Mouse (Mus musculus): ENCODE measurements around the gene Adipor2. TPM values are rescaled to one million over a fixed set of nuclear protein-coding genes. Genes with fewer than 3 reads are reported as not detected.
"Not testable (repeated sequence)": the region's sequence is repeated elsewhere in the genome, so short reads cannot be mapped to it uniquely, and the experiment has no call there.

Gene Adipor2
- polyA plus RNA-seq, 1 experiment from 2014 or later: 15.4 TPM

GRCm38 (mm10) chr6:119363593-119363992 lies 53.9 kb downstream of the Adipor2 start:
- Histone ChIP-seq H3K4me2 (ENCODE audit: low read depth, low read length) (no peak overlapping the region), H3K4me3 (ENCODE audit: low read depth, low read length) (no peak overlapping the region), H3K27ac (replicated peaks; ENCODE audit: low read depth, low read length) (no peak overlapping the region), H3K36me3 (replicated peaks; ENCODE audit: control insufficient read depth, insufficient read depth, low read depth, low read length) (peaks cover 2% of the 10 kb centered on the region; the same call in 1 of the 2 replicates), H3K4me1 (ENCODE audit: control insufficient read depth, insufficient read depth, low read length) (no peaks in the 10 kb centered on the region), H3K9me3 (replicated peaks; ENCODE audit: control insufficient read depth, low read length) (no peaks in the 10 kb centered on the region), H3K27me3 (ENCODE audit: control insufficient read depth, insufficient read depth, low read length) (no peaks in the 10 kb centered on the region), H3K9ac (replicated peaks; ENCODE audit: low read length) (no peak overlapping the region)
- no peak for ATAC-seq (replicated peaks; ENCODE audit: insufficient number of reproducible peaks, low FRiP score, low TSS enrichment, low read depth)
- DNase-seq (ENCODE audit: low spot score): no peak
- 93% methylated on average over 5 of the region's 5 CpGs for WGBS

GRCm38 (mm10) chr6:119360925-119361702 lies 56.4 kb downstream of the Adipor2 start:
- H3K27me3 ChIP-seq (ENCODE audit: control insufficient read depth, insufficient read depth, low read length): no peaks in the 10 kb centered on the region
- ATAC-seq (replicated peaks; ENCODE audit: insufficient number of reproducible peaks, low FRiP score, low TSS enrichment, low read depth): no peak

DNA sequence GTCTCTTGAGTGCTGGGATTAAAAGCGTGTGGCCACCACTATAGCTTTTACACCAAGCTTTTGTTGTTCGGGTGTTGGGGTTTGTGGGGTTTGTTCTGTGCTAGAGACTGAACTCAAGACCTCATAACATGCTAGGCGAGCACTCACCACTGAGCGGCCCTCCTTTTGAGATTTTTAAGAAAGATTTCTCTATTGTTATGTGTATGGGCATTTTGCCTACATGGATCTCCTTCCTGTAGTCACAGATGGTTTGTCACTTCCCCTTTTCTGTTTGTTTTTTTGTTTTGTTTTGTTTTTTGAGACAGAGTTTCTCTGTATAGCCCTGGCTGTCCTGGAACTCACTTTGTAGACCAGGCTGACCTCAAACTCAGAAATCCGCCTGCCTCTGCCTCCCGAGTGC lies 57.3 kb downstream of the Adipor2 start:
- not testable (repeated sequence) for DNase-seq (ENCODE audit: low spot score); H3K4me3 ChIP-seq (ENCODE audit: low read depth, low read length); H3K9me3 ChIP-seq (replicated peaks; ENCODE audit: control insufficient read depth, low read length); H3K27me3 ChIP-seq (ENCODE audit: control insufficient read depth, insufficient read depth, low read length); H3K27ac ChIP-seq (replicated peaks; ENCODE audit: low read depth, low read length); H3K4me2 ChIP-seq (ENCODE audit: low read depth, low read length); ATAC-seq (replicated peaks; ENCODE audit: insufficient number of reproducible peaks, low FRiP score, low TSS enrichment, low read depth); H3K36me3 ChIP-seq (replicated peaks; ENCODE audit: control insufficient read depth, insufficient read depth, low read depth, low read length); H3K9ac ChIP-seq (replicated peaks; ENCODE audit: low read length); H3K4me1 ChIP-seq (ENCODE audit: control insufficient read depth, insufficient read depth, low read length)
- 91% methylated on average over 6 of the region's 6 CpGs for WGBS

More at GRCm38 (mm10) chr6:119360925-119361702, 56.4 kb downstream of the Adipor2 start:
- Histone ChIP-seq H3K4me1 (ENCODE audit: control insufficient read depth, insufficient read depth, low read length) (no peaks in the 10 kb centered on the region), H3K36me3 (replicated peaks; ENCODE audit: control insufficient read depth, insufficient read depth, low read depth, low read length) (no peaks in the 10 kb centered on the region), H3K9ac (replicated peaks; ENCODE audit: low read length) (no peak overlapping the region), H3K4me3 (ENCODE audit: low read depth, low read length) (no peak overlapping the region), H3K9me3 (replicated peaks; ENCODE audit: control insufficient read depth, low read length) (no peaks in the 10 kb centered on the region), H3K27ac (replicated peaks; ENCODE audit: low read depth, low read length) (no peak overlapping the region), H3K4me2 (ENCODE audit: low read depth, low read length) (no peak overlapping the region)
- WGBS: 85% methylated on average over 3 of the region's 3 CpGs
- no peak for DNase-seq (ENCODE audit: low spot score)

DNA sequence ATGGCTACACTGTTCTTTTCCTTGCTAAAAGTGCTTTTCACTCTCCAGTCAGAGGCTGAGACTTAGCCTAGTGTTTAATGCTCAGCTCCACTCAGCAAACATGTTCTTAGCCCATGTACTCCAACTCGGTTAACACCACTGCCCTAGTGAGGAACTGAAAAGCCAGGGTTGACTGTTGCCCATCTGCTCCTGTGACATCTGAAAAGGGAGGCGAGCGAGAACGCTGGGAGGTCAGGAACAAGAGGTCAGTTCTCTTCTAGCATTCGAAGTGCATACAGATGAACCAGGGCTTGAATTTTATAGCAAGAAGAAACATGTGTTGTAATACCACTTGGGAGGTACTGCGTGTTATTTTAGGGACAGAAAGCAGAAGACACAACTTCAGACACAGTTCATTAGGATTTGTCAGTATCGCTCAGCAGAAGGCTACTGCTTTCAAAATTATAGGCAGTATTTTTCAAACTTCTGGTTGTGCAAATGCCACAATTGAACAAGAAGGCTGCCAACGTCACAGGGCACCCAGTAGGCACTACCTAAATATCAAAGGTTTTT lies 59.4 kb downstream of the Adipor2 start:
- Histone ChIP-seq H3K4me1 (ENCODE audit: control insufficient read depth, insufficient read depth, low read length) (no peaks in the 10 kb centered on the region), H3K4me2 (ENCODE audit: low read depth, low read length) (no peak overlapping the region), H3K9ac (replicated peaks; ENCODE audit: low read length) (no peak overlapping the region), H3K4me3 (ENCODE audit: low read depth, low read length) (no peak overlapping the region), H3K27ac (replicated peaks; ENCODE audit: low read depth, low read length) (no peak overlapping the region), H3K27me3 (ENCODE audit: control insufficient read depth, insufficient read depth, low read length) (no peaks in the 10 kb centered on the region), H3K9me3 (replicated peaks; ENCODE audit: control insufficient read depth, low read length) (no peaks in the 10 kb centered on the region), H3K36me3 (replicated peaks; ENCODE audit: control insufficient read depth, insufficient read depth, low read depth, low read length) (no peaks in the 10 kb centered on the region)
- no peak for ATAC-seq (replicated peaks; ENCODE audit: insufficient number of reproducible peaks, low FRiP score, low TSS enrichment, low read depth)
- no peak for DNase-seq (ENCODE audit: low spot score)
- WGBS: 91% methylated on average over 8 of the region's 8 CpGs

- no peaks in the 10 kb centered on the region for H3K27me3 ChIP-seq (ENCODE audit: control insufficient read depth, insufficient read depth, low read length)
- no peak overlapping the region for H3K27ac ChIP-seq (replicated peaks; ENCODE audit: low read depth, low read length)
- no peaks in the 10 kb centered on the region for H3K36me3 ChIP-seq (replicated peaks; ENCODE audit: control insufficient read depth, insufficient read depth, low read depth, low read length)
- H3K9me3 ChIP-seq (replicated peaks; ENCODE audit: control insufficient read depth, low read length): no peaks in the 10 kb centered on the region
- no peak overlapping the region for H3K9ac ChIP-seq (replicated peaks; ENCODE audit: low read length)
- no peak for ATAC-seq (replicated peaks; ENCODE audit: insufficient number of reproducible peaks, low FRiP score, low TSS enrichment, low read depth)
- H3K4me3 ChIP-seq (ENCODE audit: low read depth, low read length): no peak overlapping the region
- H3K4me1 ChIP-seq (ENCODE audit: control insufficient read depth, insufficient read depth, low read length): no peaks in the 10 kb centered on the region
- 88% methylated on average over 6 of the region's 6 CpGs for WGBS
- no peak for DNase-seq (ENCODE audit: low spot score)
- H3K4me2 ChIP-seq (ENCODE audit: low read depth, low read length): no peak overlapping the region
Observed at GRCm38 (mm10) chr6:119352501-119352900, 65.0 kb downstream of the Adipor2 start.

GRCm38 (mm10) chr6:119351656-119352055 lies 65.8 kb downstream of the Adipor2 start:
- Histone ChIP-seq H3K36me3 (replicated peaks; ENCODE audit: control insufficient read depth, insufficient read depth, low read depth, low read length) (no peaks in the 10 kb centered on the region), H3K27ac (replicated peaks; ENCODE audit: low read depth, low read length) (no peak overlapping the region), H3K4me3 (ENCODE audit: low read depth, low read length) (no peak overlapping the region), H3K27me3 (ENCODE audit: control insufficient read depth, insufficient read depth, low read length) (no peaks in the 10 kb centered on the region), H3K9me3 (replicated peaks; ENCODE audit: control insufficient read depth, low read length) (no peaks in the 10 kb centered on the region), H3K4me2 (ENCODE audit: low read depth, low read length) (no peak overlapping the region), H3K4me1 (ENCODE audit: control insufficient read depth, insufficient read depth, low read length) (no peaks in the 10 kb centered on the region), H3K9ac (replicated peaks; ENCODE audit: low read length) (no peak overlapping the region)
- WGBS: 81% methylated on average over 8 of the region's 8 CpGs
- no peak for ATAC-seq (replicated peaks; ENCODE audit: insufficient number of reproducible peaks, low FRiP score, low TSS enrichment, low read depth)
- no peak for DNase-seq (ENCODE audit: low spot score)

DNA sequence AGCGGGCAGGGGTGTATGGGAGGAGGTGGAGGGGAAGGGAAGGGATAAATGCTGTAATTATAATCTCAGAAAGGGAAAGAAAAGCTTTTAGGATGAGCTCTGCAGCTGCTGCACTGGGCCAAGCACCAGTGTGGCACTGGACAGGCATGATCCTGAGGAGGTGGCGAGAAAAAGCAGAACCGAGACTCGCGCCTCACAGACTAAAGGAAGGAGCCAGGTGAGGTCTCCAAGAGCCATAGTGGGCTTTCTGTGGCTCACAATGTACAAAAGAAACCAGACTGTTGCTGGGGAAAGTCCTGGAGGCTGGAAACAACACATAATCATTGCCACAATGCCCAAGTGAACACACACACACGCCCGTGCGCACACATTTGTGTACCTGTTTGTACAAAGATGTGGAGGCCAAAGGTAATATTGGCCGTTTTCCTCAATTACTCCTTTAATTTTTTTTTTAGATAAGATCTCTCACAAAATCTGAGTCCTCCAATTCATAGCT lies 66.8 kb downstream of the Adipor2 start:
- no peaks in the 10 kb centered on the region for H3K27me3 ChIP-seq (ENCODE audit: control insufficient read depth, insufficient read depth, low read length)
- H3K4me1 ChIP-seq (ENCODE audit: control insufficient read depth, insufficient read depth, low read length): no peaks in the 10 kb centered on the region
- H3K4me3 ChIP-seq (ENCODE audit: low read depth, low read length): no peak overlapping the region
- H3K36me3 ChIP-seq (replicated peaks; ENCODE audit: control insufficient read depth, insufficient read depth, low read depth, low read length): no peaks in the 10 kb centered on the region
- no peak overlapping the region for H3K9ac ChIP-seq (replicated peaks; ENCODE audit: low read length)
- ATAC-seq (replicated peaks; ENCODE audit: insufficient number of reproducible peaks, low FRiP score, low TSS enrichment, low read depth) (no peak), DNase-seq (ENCODE audit: low spot score) (no peak)
- no peaks in the 10 kb centered on the region for H3K9me3 ChIP-seq (replicated peaks; ENCODE audit: control insufficient read depth, low read length)
- H3K4me2 ChIP-seq (ENCODE audit: low read depth, low read length): no peak overlapping the region
- 85% methylated on average over 9 of the region's 9 CpGs for WGBS
- no peak overlapping the region for H3K27ac ChIP-seq (replicated peaks; ENCODE audit: low read depth, low read length)

DNA sequence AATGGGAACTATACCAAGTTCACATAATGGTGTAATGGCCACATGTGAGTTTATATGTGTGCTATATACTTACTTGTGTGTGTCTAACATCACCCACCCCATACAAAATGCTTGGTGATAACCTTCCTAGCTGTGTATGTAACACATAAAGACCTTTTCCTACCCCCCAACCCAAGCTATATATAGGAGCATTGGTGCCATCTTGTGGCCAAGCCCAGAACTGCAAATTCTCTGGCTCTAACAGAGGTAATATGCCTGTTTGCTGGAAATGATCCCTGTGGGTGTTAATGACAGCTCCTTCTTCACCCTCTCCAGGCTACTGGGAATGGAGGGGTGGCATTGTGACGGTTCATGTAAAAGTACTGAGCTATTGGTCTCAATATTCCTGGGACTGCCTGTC lies 69.3 kb downstream of the Adipor2 start:
- 0% methylated on average over 1 of the region's 1 CpGs for WGBS

More for the DNA sequence above, 69.3 kb downstream of the Adipor2 start:
- H3K4me2 ChIP-seq (ENCODE audit: low read depth, low read length): no peak overlapping the region
- H3K27me3 ChIP-seq (ENCODE audit: control insufficient read depth, insufficient read depth, low read length): no peaks in the 10 kb centered on the region
- no peak overlapping the region for H3K9ac ChIP-seq (replicated peaks; ENCODE audit: low read length)
- H3K9me3 ChIP-seq (replicated peaks; ENCODE audit: control insufficient read depth, low read length): no peaks in the 10 kb centered on the region
- no peaks in the 10 kb centered on the region for H3K4me1 ChIP-seq (ENCODE audit: control insufficient read depth, insufficient read depth, low read length)
- no peak overlapping the region for H3K4me3 ChIP-seq (ENCODE audit: low read depth, low read length)
- peak; percentile 94 for DNase-seq (ENCODE audit: low spot score)
- H3K27ac ChIP-seq (replicated peaks; ENCODE audit: low read depth, low read length): no peak overlapping the region
- no peak for ATAC-seq (replicated peaks; ENCODE audit: insufficient number of reproducible peaks, low FRiP score, low TSS enrichment, low read depth)
- no peaks in the 10 kb centered on the region for H3K36me3 ChIP-seq (replicated peaks; ENCODE audit: control insufficient read depth, insufficient read depth, low read depth, low read length)
